Mouse (Mus musculus) urinary bladder, postnatal 25 days (tissue): ENCODE measurements around the gene Kcnk7.

Experiments
- DNase-seq: peaks from one replicate; pipeline ENCODE4 v3.0.0; 2022; ENCODE audit warnings: low spot score

Gene Kcnk7

DNA sequence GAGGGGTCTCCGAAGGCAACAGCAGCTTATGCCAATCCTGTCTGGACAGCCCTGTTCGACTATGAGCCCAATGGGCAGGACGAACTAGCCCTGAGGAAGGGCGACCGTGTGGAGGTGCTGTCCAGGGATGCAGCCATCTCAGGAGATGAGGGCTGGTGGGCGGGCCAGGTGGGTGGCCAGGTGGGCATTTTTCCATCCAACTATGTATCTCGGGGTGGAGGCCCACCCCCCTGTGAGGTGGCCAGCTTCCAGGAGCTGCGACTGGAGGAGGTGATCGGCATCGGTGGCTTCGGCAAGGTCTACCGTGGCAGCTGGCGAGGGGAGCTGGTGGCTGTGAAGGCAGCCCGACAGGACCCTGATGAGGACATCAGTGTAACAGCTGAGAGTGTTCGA is 13.8 kb upstream of the Kcnk7 start:
- no peak for DNase-seq

DNA sequence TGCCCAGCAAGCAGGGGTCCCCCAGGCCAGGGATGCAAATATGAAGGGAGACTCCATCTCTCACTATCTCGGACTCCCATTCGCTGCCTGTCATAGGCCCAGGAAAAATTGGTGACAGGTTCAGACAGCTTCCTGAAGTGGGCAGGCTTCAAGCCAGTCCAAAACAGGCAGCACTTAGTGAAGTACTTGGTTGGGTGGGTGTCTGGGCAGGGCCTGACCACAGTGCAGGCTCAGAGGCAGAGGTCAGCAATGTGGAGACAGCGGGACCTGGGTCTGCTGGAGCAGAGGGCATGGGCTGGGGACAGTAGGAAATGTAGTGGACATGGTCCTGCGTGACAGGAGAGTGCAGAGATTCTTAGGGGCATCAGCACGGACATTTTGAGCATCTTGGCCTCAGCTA is 12.6 kb upstream of the Kcnk7 start:
- no peak for DNase-seq

DNA sequence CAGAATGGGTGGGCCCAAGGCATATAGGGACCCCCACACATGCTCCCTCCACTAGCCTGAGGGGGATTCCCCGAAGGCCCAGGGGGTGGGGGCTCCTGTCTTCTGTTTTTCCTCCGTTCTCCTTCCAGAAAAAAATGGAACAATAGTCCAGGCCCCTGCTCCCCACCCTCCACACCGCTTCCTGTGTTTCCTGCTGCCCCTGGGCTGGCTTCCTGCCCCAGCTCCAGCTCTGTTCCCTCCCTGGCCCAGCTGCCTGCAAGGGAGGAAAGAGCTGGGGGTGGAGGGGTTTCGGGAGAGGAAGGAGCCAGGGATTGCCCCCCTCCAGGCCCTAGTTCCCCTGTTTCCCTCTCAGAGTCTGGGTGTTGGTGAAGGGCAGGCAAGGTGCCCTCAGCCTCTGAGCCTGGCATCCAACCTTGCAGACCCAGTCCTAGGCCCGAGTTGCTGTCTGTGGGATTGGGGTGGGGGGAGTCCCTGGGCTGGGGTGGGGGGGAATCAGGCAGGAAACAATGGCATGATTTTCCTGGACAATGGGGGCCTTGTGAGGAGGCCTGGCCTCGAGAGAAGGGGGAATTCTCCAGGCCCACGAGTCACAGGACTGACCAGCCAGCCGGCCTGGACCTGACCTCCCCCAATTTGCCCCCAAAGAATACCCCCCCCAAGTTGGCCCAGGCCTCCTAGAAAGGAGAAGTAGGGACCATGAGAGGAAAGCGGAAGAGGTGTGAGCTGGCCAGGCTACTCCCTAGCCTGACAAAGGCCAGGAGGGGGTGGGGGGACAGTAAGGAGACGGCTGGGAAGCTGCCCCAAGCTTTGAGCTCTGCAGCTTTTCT is 11.9 kb upstream of the Kcnk7 start:
- no peak for DNase-seq

DNA sequence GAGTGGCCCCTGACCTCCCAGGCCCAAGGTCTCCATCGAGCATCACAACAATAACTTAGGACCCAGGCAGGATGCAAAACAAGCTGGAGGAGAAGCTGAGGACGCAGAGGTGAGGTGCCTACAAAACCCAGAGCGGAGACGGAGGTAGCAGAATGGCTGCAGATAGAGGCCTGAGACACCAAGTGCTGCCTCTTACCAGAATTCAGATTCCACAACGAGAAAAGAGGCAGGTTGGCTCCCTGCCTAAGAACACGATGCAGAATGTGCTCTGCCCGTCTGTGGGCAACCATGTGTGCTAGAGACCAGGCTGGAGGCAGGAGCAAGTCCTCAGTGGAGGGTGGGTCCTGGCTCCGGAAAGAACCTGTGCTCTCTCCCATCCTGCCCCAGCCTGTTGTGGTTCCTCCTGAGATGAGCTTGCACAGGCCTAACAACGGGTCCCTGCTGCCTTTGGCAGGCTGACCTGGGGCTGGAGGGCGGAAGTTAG is 11.2 kb upstream of the Kcnk7 start:
- no peak for DNase-seq

DNA sequence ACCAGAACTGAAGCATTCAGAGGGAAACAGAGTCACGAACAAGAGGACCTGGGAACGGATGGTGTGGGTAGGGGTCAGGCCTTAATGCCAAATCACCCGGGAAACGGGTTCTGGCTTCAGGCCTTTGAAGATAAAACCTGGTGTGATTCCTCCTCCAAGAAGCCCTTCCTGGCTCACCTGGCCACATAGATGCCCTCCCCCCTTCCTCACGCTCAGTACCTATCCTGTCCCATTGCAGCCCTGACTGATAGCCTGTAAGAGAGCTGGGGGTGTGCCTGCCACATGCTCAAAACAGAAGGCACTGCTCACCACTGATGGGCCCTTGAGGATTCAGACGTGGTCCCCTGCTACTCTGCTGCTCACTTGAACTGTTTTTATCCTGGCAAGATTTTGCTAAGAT is 10.4 kb upstream of the Kcnk7 start:
- no peak for DNase-seq

DNA sequence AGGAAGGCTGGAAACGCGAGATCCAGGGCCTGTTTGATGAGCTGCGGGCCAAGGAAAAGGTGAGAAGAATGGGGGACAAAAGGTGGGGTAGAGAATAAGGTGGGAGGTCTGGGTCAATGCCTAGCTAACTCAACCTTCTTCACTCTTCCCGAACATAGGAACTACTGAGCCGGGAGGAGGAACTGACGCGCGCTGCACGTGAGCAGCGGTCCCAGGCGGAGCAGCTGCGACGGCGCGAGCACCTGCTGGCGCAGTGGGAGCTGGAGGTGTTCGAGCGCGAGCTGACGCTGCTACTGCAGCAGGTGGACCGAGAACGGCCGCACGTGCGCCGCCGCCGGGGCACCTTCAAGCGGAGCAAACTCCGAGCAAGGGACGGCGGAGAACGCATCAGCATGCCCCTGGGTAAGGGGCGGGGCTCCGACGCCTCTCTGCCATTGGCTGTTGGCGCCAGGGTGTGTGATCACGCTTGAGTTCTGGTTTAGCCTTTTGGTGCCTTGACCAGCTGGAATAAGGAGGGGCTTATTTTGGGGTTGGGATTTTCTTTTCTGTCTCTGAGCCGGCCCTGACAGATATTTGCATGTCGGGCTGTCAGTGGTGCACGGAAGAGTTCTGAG is 8.2 kb upstream of the Kcnk7 start:
- DNase-seq = no peak

DNA sequence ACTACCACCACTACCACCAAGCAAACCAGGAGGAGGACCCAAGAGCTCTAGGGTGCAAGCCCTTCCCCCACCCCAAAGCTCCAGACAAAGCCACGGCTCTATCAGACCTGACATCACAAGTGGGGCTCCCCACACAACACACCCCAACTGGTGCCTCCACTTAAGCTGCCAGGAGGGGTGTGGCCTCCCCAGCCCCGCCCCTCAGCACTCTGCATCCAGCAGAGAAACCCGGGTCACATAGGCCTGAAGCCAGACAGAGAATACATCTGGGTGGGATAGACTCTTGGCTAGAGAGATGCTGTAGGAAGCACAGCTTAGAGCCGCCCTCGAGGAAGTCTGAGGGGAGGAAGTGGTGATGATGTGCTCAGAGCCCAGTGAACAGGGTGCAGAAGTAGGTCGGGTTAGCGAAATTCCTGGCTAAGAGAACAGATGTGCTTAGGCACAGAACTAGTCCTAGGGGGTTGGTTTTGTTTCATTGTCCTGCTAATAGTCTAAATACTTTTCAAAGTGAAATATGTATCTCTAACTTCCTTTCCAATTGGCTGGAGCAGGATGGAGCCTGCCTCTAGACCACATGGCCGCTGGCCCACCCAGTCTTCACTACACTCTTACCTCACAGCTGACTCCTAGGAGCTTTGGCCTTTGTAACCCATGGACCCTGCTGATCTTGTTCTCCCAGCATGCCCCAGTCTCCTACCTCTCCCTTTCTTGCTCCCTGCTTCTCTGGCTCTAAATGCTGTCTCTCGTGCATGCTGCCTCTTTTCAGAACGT is 819 bp downstream of the Kcnk7 start:
- DNase-seq = no peak

DNA sequence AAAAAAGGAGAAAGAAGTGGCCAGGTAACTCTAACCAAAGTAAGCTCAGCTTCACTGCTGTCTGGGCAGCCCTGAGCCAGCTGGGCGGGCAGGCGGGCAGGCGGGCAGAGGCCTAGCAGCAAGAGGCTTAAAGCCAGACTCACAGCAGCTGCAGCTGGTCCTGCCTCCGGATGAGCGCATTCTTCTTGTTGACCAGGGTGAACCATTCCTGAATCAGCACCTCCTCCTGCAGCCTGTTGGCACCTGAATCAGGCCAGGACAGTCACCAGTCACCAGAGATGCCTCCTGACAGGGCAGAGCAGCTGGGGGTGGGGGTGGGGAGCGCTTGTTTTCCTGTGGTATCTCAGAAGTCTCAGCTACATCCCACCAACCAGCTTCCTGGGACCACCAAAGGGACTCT is 5.9 kb downstream of the Kcnk7 start:
- no peak for DNase-seq

DNA sequence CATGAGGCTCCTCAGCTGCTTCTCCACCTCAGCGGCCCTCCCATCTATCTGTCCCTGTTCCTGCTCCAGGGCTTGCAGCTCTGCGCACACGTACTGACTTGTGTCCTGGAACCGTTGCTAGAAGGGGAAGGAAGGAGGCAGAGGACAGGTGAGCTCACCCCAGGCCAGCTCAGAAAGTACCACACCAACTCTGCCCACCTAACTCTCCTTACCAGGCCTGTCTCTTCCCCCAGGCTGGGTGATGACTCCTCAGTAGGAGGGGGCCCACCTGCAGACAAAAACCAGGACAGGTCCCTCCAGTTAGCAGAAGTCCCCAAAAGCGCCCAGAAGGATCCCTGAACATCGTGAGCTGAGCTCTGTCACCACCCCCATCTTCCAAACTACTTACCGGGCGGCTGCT is 6.4 kb downstream of the Kcnk7 start:
- DNase-seq = no peak

DNA sequence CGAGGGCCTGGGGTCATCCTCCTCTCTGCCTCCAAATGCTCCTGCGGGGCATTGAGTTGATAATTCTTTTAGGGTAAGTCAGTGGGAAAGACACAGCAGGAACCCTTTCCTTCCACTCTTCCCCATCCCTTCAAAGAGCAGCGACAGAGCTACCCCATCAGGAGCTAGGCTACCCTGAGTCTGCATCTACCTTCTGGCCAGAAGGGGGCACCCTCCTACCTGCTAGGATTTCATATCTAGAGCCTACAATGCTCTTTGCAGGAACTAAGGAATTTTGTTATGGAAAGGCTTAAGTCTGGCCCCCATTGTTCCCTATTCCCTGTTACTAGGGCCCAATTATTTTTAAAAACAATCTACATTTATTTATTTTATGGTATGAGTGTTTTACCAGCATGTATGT is 7.1 kb downstream of the Kcnk7 start:
- DNase-seq = peak; percentile 54

DNA sequence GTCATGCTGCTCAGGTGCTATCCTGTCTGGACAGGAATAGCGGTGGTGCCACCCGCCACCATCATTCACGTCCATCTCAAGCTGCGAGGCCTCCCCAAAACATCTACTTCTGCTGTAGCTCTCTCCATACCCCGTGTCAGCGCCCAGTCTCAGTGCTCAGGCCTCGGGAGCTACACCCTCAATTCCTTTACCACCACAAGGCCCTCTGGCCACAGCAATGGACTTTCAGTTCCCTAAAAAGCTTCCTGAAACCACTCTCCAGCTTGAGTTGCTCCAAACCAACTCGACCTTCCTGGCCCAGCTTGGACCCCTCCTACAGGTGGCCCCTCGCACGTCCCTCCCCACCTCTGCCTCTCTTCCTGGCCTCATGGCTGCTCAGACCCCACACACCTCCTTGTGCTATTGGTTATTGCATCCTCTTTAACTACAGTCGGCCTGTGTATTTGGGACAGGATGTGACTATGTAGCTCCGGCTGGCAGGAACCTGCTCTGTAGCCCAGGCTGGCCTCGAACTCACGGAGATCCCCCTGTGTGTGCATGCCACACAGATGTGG is 7.8 kb downstream of the Kcnk7 start:
- no peak for DNase-seq

DNA sequence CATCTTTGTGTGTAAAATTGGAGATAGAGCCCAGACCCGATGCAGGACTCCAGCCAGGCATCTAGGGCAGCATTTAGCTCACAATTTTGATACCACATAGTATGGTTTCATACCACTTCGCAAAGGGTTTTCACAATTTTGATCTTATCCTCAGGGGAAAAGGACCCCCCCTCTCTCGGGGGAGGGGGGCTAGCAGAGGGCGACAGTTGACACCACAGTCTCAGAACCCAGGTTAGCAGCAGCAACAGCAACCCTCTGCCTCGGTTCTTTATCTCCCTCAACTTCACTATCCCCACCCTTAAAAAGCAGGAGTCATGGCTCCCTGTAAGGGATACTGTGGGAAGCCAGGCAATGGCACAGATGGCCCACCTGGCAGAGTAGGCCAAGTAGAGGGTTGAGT is 9.1 kb downstream of the Kcnk7 start:
- no peak for DNase-seq

DNA sequence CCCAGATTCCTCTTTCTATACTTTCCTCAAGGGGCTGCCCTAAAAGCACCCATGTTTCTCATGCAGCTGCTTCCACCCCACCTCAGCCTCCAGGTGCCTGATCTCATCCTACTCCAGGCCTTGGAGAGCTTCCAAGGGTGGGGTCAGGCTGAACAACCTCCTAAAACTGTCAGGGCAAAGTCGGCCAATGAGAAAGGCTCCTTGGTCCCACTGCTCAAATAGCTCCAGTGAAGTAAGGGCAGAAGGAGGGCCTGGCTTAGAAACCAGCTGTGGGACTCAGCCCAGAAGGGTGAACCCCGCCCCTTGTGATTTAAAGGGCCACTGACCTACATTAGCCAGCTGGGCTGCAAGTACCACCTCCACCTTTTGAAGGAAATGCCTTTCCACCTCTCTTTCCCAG is 9.6 kb downstream of the Kcnk7 start:
- DNase-seq = peak; percentile 58

DNA sequence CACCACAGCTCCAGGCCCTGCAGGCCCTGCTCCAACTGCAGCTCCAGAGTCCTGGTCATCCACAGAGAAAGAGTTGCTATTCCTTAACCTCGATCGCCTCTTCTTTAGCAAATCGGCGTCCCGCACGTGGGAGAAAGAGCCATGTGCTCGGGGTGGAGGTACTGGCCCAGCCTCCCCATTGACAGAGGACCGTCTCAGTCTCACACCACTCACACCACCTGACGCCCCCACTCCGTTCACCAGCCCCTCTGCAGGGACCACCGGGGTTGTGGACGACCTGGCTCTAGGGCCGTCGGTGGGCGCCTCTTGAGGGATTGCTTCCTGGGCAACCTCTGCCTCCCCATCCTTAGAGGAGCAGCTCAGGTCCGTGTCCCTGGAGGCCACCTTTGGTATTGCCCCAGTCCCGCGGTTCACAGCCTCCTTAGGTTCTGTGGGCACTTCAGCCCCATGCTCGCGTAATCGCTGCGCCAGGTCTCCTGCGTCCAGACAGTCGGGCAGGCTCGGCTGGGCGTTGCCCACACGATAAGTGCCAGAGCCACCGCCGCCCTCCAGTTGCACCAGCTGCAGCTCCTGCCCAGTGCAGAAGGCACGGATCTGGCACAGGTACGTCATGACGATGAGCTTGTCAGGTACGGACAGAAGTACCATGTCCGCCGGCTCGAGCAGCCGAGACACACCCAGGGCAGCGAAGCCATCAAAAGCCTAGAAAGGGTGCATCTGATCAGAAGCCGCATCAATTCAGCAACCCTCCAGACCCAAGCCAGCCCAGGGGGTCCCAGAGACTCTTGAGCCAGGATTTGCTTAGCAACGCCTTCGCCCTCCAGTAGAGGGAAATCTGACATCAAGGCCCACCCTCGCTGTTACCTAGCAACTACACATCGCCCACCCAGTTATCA is 11.9 kb downstream of the Kcnk7 start:
- no peak for DNase-seq

DNA sequence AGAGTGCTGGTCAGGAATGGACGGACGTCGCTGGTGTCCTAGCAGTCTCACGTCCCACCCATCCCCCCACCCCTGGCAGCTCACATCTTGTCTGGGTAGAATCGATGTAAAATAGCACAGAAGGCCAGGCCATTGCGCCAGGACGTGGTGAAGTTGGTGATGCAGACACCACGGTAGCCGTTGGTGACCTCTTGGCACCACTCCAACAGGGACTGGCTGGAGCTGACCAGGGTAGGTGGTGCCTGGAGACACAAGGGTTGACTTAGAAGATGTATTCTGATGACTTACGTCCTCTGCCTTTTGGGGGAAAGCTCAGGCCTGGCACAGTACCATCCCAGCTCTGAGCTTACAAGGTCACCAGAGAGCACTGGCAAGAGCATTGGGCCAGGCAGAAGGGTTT is 12.8 kb downstream of the Kcnk7 start:
- DNase-seq = no peak

DNA sequence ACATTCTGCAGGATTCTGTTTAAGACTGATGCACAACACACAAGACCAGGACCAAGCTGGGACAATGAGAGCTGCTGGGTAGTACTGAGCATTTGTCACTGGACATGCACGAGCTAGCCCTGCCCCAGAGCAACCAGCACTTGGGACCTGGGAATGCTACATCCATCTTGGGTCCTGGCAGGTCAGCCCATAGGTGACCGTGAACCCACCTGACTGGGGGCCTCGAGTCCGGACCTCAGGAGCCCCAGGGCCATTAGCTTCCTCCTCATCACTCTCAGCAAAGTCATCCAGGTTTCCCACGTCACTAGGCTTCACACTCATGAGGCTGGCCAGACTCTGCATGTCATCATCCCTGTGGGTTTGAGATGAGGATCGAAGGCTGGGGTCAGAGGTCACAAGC is 17.1 kb downstream of the Kcnk7 start:
- DNase-seq = no peak

DNA sequence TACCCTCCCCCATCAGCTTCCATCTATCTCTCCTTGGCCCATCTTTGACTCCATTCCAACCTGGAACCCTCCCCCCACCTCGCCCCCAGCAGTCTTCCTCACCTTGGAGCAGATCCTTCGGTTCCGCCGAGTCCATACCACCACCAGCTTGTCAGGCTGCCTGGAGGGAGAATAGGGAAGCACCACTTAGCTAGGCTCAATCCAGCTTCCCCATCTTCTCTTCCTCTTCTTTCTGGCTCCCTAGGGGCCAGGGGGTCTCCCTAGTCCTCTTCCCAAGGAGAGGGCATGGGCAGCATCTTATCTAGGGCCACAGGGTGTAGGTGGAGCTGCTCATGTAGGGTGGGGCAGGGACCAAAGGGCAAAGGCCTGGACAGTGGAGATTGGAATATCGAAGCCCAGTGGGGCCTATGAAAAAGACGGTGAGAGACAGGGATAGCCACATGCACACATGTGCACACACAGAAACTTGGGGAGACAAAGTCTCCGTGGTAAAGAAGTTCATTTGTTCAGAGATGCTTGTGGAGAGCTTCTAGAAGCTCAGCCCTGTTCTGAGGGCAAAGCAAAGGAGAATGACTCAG is 18.8 kb downstream of the Kcnk7 start:
- DNase-seq = no peak

DNA sequence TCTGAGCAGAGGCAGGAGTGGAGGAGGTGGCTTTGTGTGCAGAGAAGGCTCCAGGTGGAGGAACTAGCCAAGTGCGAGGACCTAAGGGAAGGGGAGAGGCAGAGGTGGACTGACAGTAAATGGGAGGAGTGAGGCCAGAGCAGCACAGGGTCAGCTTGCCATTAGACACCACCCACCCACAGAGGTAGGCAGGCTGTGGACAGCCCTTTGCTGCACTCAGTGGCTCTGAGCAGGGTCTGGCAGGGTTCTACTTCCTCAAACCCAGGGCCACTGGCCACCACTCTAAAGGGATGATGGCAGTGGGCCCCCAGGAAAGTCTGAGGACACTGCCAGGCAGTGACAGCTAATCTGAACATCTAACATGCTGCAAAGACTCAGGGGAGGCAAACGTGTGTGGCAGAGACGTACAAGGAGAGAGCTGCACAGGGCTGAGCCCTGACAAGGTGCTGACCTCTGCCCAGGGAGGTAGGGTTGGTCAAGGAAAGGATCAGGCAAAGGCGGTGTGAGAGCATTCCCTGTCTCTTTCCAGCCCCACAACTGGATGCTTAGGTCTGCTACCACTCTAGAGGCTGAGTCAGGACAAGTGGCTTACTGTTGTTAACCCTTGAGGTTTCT is 19.9 kb downstream of the Kcnk7 start:
- DNase-seq = no peak

DNA sequence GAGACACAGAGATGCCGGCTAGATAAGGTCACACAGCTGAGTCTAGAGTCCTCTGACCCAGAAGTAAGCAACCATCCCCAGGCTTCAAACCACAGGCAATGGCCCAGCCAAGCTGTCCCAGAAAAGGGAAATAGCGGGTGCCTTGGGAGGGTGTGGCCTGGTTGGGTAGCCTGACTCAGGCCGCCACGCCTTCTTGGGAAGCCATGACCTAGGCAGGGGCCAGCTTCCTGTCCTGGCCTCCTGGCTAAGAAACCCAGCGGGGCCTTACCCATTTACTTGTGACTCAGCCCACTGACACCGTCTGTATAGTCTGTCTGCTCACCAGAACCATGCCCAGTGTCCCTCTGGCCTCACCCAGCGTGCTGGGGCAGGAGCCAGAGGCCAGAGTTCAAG is 20.4 kb downstream of the Kcnk7 start:
- peak; percentile 58 for DNase-seq

DNA sequence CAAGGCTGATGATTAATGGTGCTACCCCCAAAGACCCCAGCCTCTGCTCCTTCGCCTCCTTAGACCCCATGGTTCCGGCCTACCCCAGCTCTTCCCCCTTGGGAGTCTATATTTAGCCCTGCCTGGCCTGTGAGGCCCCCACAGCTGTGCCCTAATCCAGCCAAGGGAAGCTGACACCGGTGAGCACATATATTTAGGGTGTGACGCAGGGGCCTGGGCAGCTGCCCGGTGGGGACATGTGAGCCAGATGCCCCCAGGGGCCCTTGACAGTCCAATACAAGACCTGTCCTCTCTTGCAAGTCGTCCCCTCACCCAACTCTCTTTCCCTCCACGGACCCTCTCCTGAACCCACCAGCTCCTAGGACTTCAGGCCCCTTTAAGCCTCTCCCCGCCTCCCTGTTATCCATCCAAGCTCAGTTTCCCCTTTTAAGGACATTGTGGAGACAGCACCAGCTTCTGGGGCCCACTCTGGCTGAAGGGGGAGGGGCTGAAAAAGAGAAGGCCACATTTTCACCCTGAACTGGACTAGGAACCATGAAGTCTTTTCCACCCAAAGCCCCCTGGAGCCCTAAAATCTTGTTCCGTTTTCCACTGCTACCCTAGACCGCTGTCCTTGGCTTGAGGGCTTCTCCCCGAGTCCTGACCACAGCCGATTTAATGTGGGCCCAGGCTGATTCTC is 21.0 kb downstream of the Kcnk7 start:
- DNase-seq = no peak
